Mouse (Mus musculus) megakaryocyte, embryonic 14.5 days (primary cell): ENCODE measurements around the gene Xbp1.

ENCODE experiments used
- FLI1 ChIP-seq: IDR thresholded peaks from 2 replicates; pipeline ENCODE4 v1.6.1; 2012; ENCODE audit warnings: low read length, inconsistent platforms, mixed read lengths
- GATA1 ChIP-seq: IDR thresholded peaks from 3 replicates; pipeline ENCODE4 v1.6.1; 2012; ENCODE audit warnings: mixed read lengths, low read length, inconsistent platforms, borderline replicate concordance

- TF ChIP-seq FLI1 (no peak), GATA1 (no peak)
These were observed 2.4 kb downstream of the Xbp1 start for GRCm38 (mm10) chr11:5522798-5523415.
